Mouse (Mus musculus) cerebellum, postnatal 36 days (tissue): ENCODE results near the gene Slc3a1.
A peak's percentile ranks its signal among the peaks of the same experiment; 100 is the strongest.

Experiments
- DNase-seq, 2 experiments: peaks; one replicate each; pipeline ENCODE4 v3.0.0; 2021 to 2022; ENCODE audit warnings: mixed read lengths in 2 of 2

The Slc3a1 gene

DNA sequence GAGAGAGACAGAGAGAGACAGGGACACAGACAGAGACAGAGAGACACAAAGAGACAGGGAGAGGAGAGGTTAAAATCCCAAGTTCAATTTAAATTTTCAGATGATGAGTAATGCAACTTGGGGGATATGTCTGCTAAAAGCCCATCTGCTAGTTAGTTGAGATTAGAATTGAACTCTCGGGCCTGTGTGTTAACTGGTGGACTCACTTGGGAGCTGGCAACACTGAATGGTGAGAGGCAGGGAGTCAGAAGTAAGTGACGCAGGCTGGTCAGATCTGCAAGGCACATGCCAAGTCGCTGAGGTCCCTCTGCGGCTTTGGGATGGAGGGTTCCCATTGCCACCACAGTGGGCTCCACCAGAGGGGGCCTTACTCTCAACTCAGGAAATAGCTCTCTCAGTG is 10.1 kb downstream of the Slc3a1 start:
- no peak for DNase-seq

DNA sequence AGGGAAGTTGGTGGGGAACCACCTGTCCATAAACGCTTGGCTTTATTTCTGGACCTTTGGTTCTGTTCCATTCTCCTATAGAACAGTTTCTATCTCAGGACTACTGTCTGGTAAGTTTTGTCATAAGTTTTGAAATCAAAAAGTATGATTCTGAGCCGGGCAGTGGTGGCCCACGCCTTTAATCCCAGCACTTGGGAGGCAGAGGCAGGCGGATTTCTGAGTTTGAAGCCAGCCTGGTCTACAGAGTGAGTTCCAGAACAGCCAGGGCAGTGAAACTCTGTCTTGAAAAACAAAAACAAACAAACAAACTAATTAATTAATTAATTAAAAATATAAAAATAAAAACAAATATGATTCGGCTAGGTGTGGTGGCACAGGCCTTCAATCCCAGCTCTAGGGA is 10.6 kb downstream of the Slc3a1 start:
- DNase-seq, result no peak

DNA sequence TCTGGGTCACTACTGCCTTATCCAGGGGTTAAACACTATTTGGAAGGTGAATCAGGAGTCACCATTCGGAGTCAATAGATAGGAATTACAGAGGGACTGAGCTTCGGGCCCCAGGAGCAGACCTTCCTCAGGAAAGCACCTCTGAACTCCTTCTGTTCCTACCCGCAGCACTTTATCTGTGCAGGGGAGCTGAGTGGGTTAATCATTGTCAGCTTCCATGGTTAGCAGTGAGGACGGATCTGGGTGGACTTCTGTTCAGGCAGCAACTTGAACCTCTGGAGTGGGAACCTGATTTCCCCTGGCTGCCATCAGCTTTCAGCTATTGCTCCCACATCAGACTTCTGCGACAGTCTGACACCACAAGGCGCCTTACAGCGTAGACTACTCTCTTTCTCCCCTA is 12.7 kb downstream of the Slc3a1 start:
- no peak for DNase-seq

DNA sequence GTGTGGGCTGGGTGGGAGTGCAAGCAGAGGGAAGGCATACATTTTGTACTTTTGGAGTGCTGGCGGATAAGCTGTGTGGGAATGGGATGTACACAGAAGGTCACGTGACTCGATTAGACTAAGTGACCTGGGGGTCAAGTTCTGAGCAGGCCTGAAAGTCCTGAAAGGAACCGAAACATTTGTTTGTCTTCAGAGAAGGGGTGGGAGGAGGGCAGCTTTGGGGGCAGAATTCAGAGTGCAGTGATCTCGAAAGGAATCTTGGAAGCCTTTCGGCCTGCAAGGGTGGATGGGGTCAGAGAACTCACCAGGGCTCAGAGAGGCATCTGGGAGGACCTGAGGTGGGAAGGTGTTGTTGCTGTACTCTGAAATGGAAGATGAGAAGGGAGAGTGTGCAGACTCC is 14.2 kb downstream of the Slc3a1 start:
- DNase-seq, result no peak

DNA sequence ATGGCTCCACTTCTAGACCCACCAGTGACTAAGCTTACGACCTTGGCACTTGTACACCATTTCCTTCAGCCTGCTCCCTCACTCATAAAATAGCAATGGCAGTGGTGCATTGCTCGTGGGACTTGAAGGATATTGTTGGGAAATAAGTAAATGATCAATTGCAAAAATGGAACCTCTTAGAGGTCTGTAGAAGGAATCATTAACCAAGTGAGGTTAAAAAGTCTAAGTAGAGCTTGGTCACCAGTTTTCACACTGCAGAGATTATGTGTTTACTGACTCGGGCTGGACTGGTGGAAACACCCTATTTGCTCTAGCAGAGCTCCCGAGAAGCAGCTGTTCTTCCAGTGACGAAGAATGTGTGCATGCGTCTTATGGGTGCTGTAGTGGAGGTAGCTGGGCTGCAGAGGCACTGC is 15.2 kb downstream of the Slc3a1 start:
- DNase-seq, result no peak

DNA sequence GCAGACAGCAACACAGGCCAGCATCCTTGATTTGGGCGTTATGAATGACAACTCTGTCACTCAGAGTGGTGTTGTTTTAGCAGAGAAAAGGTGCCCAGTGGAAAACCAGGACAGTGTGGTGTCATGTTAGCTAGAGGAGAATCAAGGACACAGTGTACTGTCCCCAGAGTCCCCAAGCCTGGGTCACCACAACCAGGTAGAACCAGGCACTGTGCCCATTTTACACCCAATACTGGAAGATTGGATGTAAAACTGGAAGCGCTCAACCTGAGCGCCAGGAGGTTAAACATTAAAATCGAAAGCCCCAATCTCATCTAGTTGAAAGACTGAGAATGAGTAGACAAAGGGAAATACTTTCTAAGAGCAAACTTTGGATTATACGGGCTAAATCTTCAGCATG is 16.3 kb downstream of the Slc3a1 start:
- DNase-seq, result no peak

- DNase-seq, result no peak
Observed at GRCm38 (mm10) chr17:85045160-85045559, 17.0 kb downstream of the Slc3a1 start.

GRCm38 (mm10) chr17:85048379-85048778 is 20.2 kb downstream of the Slc3a1 start:
- no peak for DNase-seq

GRCm38 (mm10) chr17:85058276-85058675 is 30.1 kb downstream of the Slc3a1 start:
- DNase-seq, result no peak

GRCm38 (mm10) chr17:85059136-85059535 is 31.0 kb downstream of the Slc3a1 start:
- no peak for DNase-seq

DNA sequence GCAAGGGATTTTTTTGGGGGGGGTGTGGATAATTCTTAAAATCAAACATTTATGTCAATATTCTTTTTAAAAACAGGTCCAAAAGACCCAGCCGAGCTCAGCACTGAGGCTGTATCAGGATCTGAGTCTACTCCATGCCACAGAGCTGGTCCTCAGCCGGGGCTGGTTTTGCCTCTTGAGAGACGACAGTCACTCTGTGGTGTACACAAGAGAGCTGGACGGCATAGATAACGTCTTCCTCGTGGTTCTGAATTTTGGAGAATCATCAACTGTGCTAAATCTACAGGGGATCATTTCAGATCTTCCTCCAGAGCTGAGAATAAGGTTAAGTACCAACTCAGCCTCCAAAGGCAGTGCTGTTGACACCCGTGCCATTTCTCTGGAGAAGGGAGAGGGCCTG is 35.4 kb downstream of the Slc3a1 start:
- no peak for DNase-seq

GRCm38 (mm10) chr17:85067331-85067730 is 39.2 kb downstream of the Slc3a1 start:
- no peak for DNase-seq

DNA sequence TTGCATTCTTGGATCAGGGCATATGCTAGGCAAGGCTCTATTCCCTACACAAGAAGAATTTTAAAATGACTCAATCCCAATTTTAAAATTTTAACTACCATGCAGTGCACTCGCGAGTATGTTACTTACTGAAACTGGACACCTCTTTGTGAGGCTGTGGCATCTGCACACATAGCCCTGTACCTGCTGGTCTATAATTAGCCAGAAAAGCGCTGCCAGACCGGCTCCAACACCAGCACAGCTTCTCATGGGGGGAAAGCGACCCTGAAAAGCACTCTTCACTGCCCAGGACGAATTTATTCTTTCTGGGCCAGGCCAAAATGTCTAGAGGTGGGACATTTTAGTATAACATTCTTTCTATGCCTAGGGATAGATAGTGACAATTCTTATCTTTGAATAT is 42.5 kb downstream of the Slc3a1 start:
- DNase-seq, result no peak

DNA sequence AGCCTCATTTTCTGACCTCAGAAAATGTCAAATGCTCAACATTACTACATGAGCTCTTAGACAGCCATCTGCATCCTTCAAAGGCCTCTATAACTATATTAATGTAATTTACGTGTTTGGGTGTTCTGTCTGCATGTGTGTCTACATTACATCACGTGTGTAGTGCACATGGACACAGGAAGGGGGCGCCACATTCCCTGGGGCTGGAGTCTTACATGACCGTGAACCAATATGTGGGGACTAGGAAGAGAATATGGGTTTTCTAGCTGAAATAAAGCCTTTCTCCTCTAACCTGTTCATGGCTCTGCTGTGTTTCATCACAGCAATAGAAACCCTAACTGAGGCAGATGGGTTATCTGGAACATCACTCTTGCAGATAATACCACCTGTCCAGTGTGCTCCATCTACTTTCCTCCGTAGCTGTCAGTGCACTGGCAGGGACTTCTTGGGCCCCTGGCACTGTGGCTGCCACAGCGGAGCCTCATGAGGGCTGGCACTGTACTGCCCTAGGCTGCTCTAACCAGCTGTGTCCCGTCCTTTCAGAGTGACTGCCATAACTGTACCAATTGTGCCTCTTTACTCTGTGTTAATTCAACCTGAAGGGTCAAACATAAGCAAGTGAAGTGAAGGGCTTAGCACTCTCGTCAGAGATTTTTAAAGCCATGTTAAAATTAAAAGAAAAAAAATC is 43.1 kb downstream of the Slc3a1 start:
- DNase-seq, result peak in 1 of 2 experiments; percentile 33

DNA sequence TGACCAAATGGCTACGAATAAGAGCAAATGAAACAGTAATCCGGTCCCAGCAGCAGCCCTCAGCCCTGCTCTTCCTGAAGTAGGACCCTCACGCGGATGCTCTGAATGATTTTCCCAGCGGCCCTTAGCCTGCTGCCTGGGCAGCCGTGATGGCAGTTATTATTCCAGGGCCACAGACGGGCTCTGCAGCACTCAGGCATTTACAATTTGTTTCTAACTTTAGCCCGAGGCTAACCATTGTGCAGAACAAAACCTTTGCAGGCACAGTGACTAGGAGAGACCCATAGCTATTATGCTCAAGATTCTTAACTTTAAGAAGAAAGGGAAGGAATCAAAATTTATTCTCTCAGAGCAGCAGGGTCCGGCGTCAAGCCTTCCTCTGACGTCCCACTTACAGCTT is 44.2 kb downstream of the Slc3a1 start:
- no peak for DNase-seq

GRCm38 (mm10) chr17:85073214-85073613 is 45.0 kb downstream of the Slc3a1 start:
- DNase-seq, result no peak

DNA sequence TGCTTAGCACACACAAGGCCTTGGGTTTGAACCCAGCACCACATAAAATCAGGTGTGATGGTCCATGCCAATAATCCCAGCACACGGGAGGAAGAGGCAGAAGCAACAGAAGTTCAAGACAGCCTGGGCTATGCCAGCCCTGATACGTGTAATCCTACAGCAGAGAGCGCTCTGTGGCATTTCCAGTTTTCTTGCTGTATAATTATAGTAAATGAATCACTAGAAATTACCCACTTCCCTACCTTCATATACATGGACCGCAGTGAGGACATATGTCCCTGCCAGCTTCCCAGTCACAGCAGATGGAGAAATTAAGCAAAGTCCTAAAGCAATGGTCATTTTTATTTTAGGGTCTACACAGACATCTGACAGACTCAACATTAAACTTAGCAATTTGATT is 45.9 kb downstream of the Slc3a1 start:
- DNase-seq, result no peak

DNA sequence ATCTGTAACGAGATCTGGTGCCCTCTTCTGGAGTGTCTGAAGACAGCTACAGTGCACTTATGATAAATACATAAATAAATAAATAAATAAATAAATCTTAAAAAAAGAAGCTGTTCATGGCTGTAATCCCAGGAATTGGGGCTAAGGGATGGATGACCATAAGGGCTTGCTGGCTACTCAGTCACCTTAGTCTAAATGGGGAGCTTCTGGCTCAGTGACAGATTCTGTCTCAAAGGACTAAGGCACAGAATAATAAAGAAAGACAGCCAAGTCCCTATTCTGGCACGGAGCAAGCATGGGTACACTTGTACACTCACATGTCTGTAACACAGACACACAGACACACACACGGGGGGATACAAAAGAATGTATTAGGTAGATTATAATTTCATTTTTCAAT is 51.1 kb downstream of the Slc3a1 start:
- no peak for DNase-seq

GRCm38 (mm10) chr17:85080781-85081180 is 52.6 kb downstream of the Slc3a1 start:
- DNase-seq, result no peak

DNA sequence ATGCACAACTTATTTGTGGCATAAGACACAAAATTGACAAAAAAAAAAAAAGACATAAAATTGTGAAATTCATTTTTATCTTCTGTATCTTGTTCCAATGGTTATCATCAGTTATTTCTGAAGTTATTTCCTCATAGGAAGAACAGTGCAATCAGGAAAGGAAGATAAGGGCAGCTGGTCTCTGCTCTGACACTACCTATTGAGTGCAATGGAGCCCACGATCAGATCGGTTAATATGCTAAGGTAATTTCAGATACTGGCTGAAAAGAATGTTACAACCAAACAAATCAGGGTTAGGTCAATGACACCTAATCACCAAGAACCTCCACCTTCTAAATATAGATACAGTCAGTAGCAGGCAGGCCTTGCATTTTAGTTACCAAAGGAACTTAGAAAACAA is 57.2 kb downstream of the Slc3a1 start:
- DNase-seq, result no peak

DNA sequence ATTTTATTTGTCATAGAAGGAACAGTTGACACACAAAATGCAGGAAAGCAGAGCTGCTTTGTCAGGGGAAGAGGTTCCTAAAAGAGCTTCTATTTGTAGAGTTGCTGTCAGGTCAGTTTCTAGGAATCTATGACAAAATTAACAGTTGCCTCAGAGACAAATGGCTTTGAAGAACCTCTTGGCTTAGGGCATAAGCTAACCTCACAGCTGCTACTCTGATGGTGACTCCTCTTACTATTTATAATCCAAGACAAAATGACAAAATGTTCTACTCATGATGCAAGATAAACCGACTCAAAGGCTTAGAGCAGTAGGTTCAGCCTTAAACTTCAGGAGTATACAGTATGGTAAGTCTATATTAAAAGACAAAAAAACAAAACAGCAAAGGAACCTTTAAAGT is 58.3 kb downstream of the Slc3a1 start:
- DNase-seq, result no peak

- DNase-seq, result peak; percentile 76 to 77
Observed at GRCm38 (mm10) chr17:85087591-85087990, 59.4 kb downstream of the Slc3a1 start.

DNA sequence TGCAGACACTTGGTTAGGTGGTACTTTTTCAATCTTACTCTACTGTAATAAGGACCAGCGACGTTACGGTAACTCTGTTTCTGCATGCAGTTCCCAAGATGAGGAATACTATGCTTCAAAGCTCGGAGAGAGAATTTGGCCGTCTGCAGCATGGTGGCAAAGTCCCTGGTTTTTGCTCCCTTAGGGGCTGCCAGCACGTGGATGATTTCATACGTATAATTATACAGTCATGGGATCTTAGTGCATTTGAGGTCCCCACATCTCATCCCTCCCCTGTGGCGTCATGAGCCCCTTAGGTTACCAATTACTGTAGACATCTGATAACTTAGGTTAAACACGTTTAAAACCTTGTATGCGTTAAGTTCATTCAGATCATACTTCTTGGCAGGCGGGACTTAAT is 60.2 kb downstream of the Slc3a1 start:
- no peak for DNase-seq

GRCm38 (mm10) chr17:85089011-85089410 is 60.8 kb downstream of the Slc3a1 start:
- no peak for DNase-seq

DNA sequence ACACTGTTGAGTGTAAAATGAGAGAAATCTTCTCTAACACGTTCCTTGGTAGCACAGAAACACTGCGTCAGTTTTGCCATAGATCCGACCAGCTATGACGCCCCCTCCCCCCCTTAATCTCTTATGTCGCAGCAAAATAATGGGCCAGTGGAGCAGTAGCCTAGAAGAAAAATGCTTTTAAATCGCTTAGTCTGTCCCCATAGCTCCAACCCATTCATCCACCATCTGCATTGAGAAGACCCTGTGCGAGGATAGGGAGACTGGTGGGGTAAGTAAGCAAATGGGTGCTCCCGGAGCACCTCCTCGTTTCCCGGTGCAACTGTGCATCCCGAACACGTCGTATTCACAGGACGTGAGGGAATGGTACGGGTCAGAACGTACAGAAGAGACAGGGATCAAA is 61.4 kb downstream of the Slc3a1 start:
- DNase-seq, result no peak
